Mouse (Mus musculus) midbrain, embryonic 12.5 days (tissue): ENCODE data around the gene Ptprr. TPM values are rescaled to one million over a fixed set of nuclear protein-coding genes. Genes with fewer than 3 reads are reported as not detected.

Experiments used
- ATAC-seq: fragments of 200-750 bp; cut with Nextera tagmentation; 2 replicates; pipeline ENCODE4 v1.8.0; 2017; ENCODE audit warnings: low read depth, moderate TSS enrichment, moderate library complexity; ENCODE audit not compliant: low FRiP score
- H3K27ac ChIP-seq: fragments of 300-500 bp; sonication (generic); replicated peaks from 2 replicates; pipeline ENCODE4 v1.5.1; 2016; ENCODE audit warnings: mild to moderate bottlenecking
- H3K27me3 ChIP-seq: fragments of 300-500 bp; sonication (generic); 2 replicates; pipeline ENCODE4 v1.6.1; 2016; ENCODE audit warnings: mild to moderate bottlenecking
- H3K36me3 ChIP-seq: fragments of 300-500 bp; sonication (generic); 2 replicates; pipeline ENCODE4 v1.6.1; 2016
- H3K4me1 ChIP-seq: fragments of 300-500 bp; sonication (generic); 2 replicates; pipeline ENCODE4 v1.6.1; 2016
- H3K4me2 ChIP-seq: fragments of 300-500 bp; sonication (generic); replicated peaks from 2 replicates; pipeline ENCODE4 v1.6.1; 2016; ENCODE audit warnings: mild to moderate bottlenecking, moderate library complexity
- H3K4me3 ChIP-seq: fragments of 300-500 bp; sonication (generic); 2 replicates; pipeline ENCODE4 v1.5.1; 2016; ENCODE audit warnings: mild to moderate bottlenecking
- H3K9ac ChIP-seq: fragments of 300-500 bp; sonication (generic); replicated peaks from 2 replicates; pipeline ENCODE4 v1.6.1; 2016; ENCODE audit warnings: mild to moderate bottlenecking, moderate library complexity
- H3K9me3 ChIP-seq: fragments of 300-500 bp; sonication (generic); 2 replicates; pipeline ENCODE4 v1.6.1; 2016; ENCODE audit warnings: mild to moderate bottlenecking
- WGBS: fragments of 180-500 bp; shearing (Covaris S2); methylation state at CpG from one replicate; pipeline ENCODE4 v1.1.7; 2016; 5-methylcytosine and 5-hydroxymethylcytosine counted together
- polyA plus RNA-seq: library from polyadenylated mRNA; unstranded; fragments of >200 nt; fragmentation: Nextera tagmentation; extraction: Ambion mirVana; gene quantifications from 2 replicates; pipeline ENCODE4 v1.2.1, GENCODE M21; 2016

Ptprr gene
- polyA plus RNA-seq, 1 experiment from 2014 or later = 5.8 TPM

DNA sequence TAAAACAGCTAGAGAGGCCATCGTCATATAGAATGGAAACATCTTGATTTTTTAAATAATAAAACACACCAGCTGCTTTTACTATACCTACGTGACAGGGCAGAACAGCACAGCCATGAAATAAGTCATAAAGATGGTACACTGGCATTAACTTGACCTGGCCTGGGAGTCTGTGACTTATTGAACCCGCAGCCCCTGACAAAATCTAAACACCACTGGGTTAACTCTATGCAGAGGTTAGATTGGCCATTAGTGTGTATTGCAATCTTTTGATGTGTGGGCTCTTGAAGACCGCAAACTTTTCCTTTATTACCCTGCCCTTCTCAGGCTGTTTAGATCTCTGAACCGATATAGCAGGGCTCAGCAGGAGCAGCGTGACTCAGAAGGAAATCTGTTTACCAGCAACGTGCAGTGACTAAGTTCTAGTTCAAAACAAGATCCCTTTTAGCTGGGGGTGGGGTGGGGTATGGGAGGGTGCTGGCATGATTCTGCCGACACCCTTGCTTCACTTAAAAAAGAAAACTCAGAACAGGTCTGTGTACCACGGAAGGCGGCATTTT is 157.4 kb downstream of the Ptprr start:
- H3K4me3 ChIP-seq = no peak overlapping the region
- H3K9ac ChIP-seq = no peak overlapping the region
- peaks cover 4% of the 10 kb centered on the region; the same call in 1 of the 2 replicates for H3K27me3 ChIP-seq
- 55% methylated on average over 10 of the region's 10 CpGs for WGBS
- peaks cover 9% of the 10 kb centered on the region; the same call in 1 of the 2 replicates for H3K4me1 ChIP-seq
- no peaks in the 10 kb centered on the region for H3K36me3 ChIP-seq
- H3K9me3 ChIP-seq = no peaks in the 10 kb centered on the region
- no peak overlapping the region; the same call in 1 of the 2 replicates for H3K4me2 ChIP-seq
- ATAC-seq = no peak
- H3K27ac ChIP-seq = no peak overlapping the region

DNA sequence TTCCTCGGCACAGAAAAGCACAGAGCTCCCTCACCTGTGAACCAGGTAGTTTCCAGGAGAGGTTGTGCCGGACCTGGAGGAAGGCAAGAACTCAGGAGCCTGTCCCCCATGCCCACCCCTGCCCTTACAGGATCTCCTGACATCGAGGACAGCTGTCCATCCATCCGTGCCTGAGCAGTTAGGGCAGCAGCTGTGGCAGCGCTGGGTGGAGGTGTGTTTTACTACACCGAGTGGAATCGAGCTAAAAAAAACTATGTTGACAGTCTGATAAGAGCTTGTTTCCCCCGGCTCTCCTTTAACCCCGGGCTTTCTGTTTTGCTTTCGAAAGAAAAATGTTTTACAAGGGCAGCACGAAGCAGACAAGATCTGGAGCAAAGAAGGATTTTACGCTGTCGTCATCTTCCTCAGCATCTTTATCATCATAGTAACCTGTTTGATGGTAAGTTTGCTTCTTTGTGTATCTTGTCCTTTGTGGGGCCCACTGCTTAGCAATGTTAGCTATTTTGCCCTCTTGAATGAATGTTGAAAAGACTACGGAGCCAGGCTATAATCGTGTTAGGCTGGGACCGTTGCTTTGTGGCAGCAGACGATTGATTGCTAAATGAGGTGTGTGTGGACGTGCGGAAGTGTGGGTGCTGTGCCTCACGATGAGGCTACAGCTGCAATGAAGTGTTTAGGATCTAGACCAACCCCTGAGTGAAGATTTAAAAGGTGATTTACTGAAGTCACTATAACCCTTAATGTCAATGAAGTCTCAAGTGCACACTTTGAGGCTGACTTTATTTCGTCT is 159.6 kb downstream of the Ptprr start:
- Histone ChIP-seq H3K9me3 (no peaks in the 10 kb centered on the region), H3K27me3 (peaks cover 4% of the 10 kb centered on the region; the same call in 1 of the 2 replicates), H3K4me2 (peak overlapping the region; percentile 35), H3K9ac (no peak overlapping the region), H3K27ac (no peak overlapping the region), H3K4me3 (no peak overlapping the region), H3K36me3 (no peaks in the 10 kb centered on the region), H3K4me1 (peaks cover 9% of the 10 kb centered on the region; the same call in 1 of the 2 replicates)
- 50% methylated on average over 21 of the region's 21 CpGs for WGBS
- 0 out of 2 replicates have a peak, but pooled peaks have one; percentile 49 for ATAC-seq

- WGBS = 89% methylated on average over 5 of the region's 5 CpGs
- Histone ChIP-seq H3K9ac (no peak overlapping the region), H3K27me3 (peaks cover 4% of the 10 kb centered on the region; the same call in 1 of the 2 replicates), H3K27ac (no peak overlapping the region), H3K9me3 (no peaks in the 10 kb centered on the region), H3K36me3 (no peaks in the 10 kb centered on the region), H3K4me1 (peaks cover 6% of the 10 kb centered on the region; the same call in 1 of the 2 replicates), H3K4me3 (no peak overlapping the region), H3K4me2 (no peak overlapping the region)
- ATAC-seq = no peak
Measured at GRCm38 (mm10) chr10:116181235-116181634, 163.2 kb downstream of the Ptprr start.

DNA sequence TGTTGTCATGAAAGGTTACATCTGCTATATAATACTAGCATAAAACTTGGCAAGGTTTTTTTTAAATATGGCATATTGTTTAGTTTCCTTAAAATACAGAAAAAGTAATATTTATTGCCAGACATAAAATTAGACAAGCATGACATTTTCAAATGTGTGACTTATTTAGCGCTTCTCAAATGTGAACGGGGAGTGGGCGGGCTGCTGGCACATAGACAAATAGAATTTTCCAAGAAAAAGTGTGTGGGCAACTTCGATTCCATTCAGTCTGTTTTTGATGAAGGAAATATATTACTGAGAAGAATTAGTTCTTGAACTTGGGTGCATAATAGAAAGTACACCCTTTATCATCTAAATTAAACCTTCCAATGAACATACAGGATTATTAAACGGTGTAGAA is 164.2 kb downstream of the Ptprr start:
- H3K36me3 ChIP-seq = no peaks in the 10 kb centered on the region
- H3K4me2 ChIP-seq = no peak overlapping the region
- H3K4me1 ChIP-seq = peaks cover 5% of the 10 kb centered on the region; the same call in 1 of the 2 replicates
- no peaks in the 10 kb centered on the region for H3K9me3 ChIP-seq
- no peak overlapping the region for H3K4me3 ChIP-seq
- H3K27ac ChIP-seq = no peak overlapping the region
- peaks cover 4% of the 10 kb centered on the region; the same call in 1 of the 2 replicates for H3K27me3 ChIP-seq
- ATAC-seq = no peak
- no peak overlapping the region for H3K9ac ChIP-seq
- 90% methylated on average over 5 of the region's 5 CpGs for WGBS

DNA sequence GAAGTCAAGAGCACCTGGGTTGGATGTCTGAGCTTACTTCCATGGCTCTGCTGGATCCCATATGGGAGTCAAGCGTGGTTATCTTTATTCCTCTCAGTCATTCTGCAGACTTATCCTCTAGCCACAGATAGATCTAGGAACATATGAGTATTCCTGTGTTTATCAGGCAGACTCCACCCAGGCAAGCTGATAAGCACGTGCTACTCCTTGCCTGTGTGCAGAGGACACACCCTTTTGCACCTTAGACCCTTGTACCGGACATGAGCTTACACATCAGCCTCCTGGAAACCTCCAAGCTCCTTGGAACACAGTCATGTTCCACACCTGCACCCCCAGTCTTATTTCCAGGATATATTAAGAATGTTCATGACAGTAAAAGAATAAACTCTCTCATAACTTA is 165.2 kb downstream of the Ptprr start:
- Histone ChIP-seq H3K27me3 (peaks cover 4% of the 10 kb centered on the region; the same call in 1 of the 2 replicates), H3K9me3 (no peaks in the 10 kb centered on the region), H3K36me3 (no peaks in the 10 kb centered on the region), H3K4me2 (no peak overlapping the region), H3K4me3 (no peak overlapping the region), H3K9ac (no peak overlapping the region), H3K27ac (no peak overlapping the region), H3K4me1 (no peaks in the 10 kb centered on the region)
- 78% methylated on average over 3 of the region's 3 CpGs for WGBS
- no peak for ATAC-seq

- Histone ChIP-seq H3K36me3 (no peaks in the 10 kb centered on the region), H3K9me3 (no peaks in the 10 kb centered on the region), H3K4me2 (no peak overlapping the region), H3K27me3 (no peaks in the 10 kb centered on the region), H3K27ac (no peak overlapping the region), H3K4me1 (no peaks in the 10 kb centered on the region), H3K4me3 (no peak overlapping the region), H3K9ac (no peak overlapping the region)
- WGBS = 83% methylated on average over 2 of the region's 2 CpGs
- ATAC-seq = no peak
Measured at GRCm38 (mm10) chr10:116191724-116192123, 173.7 kb downstream of the Ptprr start.

DNA sequence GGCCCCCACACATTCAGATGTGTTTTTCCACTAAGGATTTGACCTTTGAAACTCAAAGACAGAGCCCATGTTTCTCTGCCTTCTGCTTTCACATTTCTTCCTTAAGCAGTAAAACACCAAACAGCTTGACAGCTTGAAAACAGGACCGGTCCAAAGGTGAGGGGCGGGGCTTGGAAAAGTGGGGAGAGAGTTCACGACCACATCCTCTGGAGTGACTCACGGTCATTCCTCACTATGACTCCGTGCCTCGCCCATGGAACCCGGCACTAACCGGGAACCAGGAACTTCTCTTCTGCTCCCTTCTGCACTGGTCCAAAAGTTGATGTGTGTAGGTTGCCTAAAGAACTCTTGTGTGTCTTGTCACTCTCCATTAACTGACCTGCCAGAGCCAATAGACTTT is 174.3 kb downstream of the Ptprr start:
- Histone ChIP-seq H3K36me3 (no peaks in the 10 kb centered on the region), H3K9me3 (no peaks in the 10 kb centered on the region), H3K4me1 (no peaks in the 10 kb centered on the region; the same call in 1 of the 2 replicates), H3K9ac (no peak overlapping the region), H3K4me2 (no peak overlapping the region), H3K27ac (no peak overlapping the region), H3K4me3 (no peak overlapping the region), H3K27me3 (no peaks in the 10 kb centered on the region)
- no peak for ATAC-seq
- WGBS = 92% methylated on average over 8 of the region's 8 CpGs

DNA sequence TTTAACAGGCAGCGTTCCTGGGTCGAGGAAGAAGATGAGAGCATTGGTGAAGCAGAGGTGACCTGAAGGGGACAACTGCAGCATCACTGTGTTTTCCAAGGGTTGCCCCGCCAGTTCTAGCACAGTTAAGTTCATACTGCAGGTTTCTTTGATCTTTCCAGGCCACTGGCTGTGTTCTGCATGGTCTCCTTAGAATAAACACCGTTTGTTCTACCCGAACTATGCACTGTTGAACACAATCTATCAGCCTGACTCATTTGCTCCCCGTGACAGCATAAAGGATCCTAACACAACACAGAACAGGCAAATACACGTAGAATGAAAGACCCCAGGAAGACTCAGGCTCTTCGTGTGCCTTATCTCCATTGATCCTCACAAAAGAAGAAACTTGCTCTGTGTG is 176.4 kb downstream of the Ptprr start:
- no peak for ATAC-seq
- Histone ChIP-seq H3K9ac (no peak overlapping the region), H3K4me1 (no peaks in the 10 kb centered on the region; the same call in 1 of the 2 replicates), H3K9me3 (no peaks in the 10 kb centered on the region), H3K4me2 (no peak overlapping the region), H3K36me3 (no peaks in the 10 kb centered on the region), H3K27ac (no peak overlapping the region), H3K4me3 (no peak overlapping the region), H3K27me3 (no peaks in the 10 kb centered on the region)
- WGBS = 54% methylated on average over 8 of the region's 8 CpGs

GRCm38 (mm10) chr10:116196596-116197415 is 178.8 kb downstream of the Ptprr start:
- Histone ChIP-seq H3K9me3 (no peaks in the 10 kb centered on the region), H3K4me2 (peak overlapping the region; percentile 40), H3K9ac (no peak overlapping the region), H3K4me1 (no peaks in the 10 kb centered on the region; the same call in 1 of the 2 replicates), H3K4me3 (0 out of 2 replicates have a peak overlapping the region, but pooled peaks have one; percentile 4), H3K27me3 (no peaks in the 10 kb centered on the region), H3K27ac (no peak overlapping the region), H3K36me3 (no peaks in the 10 kb centered on the region)
- 0 out of 2 replicates have a peak, but pooled peaks have one; percentile 7 for ATAC-seq
- WGBS = 15% methylated on average over 14 of the region's 14 CpGs

GRCm38 (mm10) chr10:116197416-116197939 is 179.5 kb downstream of the Ptprr start:
- ATAC-seq = peak; percentile 57; the same call in 1 of the 2 replicates
- H3K9me3 ChIP-seq = no peaks in the 10 kb centered on the region
- no peaks in the 10 kb centered on the region for H3K36me3 ChIP-seq
- 10% methylated on average over 4 of the region's 4 CpGs for WGBS
- H3K4me2 ChIP-seq = peak overlapping the region; percentile 40
- no peak overlapping the region for H3K4me3 ChIP-seq
- no peak overlapping the region for H3K9ac ChIP-seq
- H3K27ac ChIP-seq = no peak overlapping the region
- H3K4me1 ChIP-seq = no peaks in the 10 kb centered on the region; the same call in 1 of the 2 replicates
- H3K27me3 ChIP-seq = no peaks in the 10 kb centered on the region

DNA sequence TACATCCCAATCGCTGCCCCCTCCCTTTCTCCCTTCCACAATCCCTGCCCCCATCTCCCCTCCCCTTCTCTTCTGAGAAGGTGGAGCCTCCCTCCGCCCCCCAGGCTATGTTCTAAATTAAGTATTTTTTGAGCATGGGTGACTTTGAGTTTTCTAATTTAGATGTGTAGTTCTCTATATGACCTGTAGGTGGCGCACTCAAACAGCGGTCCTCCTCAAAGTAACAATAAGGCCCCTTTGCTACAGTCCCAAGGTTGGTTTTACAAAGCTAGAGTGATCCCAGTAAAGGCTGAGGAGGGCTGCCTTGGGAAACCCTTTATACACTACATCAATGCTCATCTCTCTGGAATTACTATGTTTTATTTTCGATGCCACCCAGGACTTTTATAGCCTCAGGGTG is 181.0 kb downstream of the Ptprr start:
- no peaks in the 10 kb centered on the region; the same call in 1 of the 2 replicates for H3K4me1 ChIP-seq
- H3K27me3 ChIP-seq = no peaks in the 10 kb centered on the region
- ATAC-seq = no peak
- H3K4me3 ChIP-seq = no peak overlapping the region
- 30% methylated on average over 5 of the region's 5 CpGs for WGBS
- no peak overlapping the region for H3K4me2 ChIP-seq
- no peak overlapping the region for H3K9ac ChIP-seq
- H3K9me3 ChIP-seq = no peaks in the 10 kb centered on the region
- no peak overlapping the region for H3K27ac ChIP-seq
- H3K36me3 ChIP-seq = no peaks in the 10 kb centered on the region
